In genomic region chr1:143879622-143880021, GRCm38 (mm10) we compare ENCODE assay signal across 20 mouse cellular contexts.
DNase-seq lines count a peak whose midpoint lies in the region; ATAC-seq and TF ChIP-seq lines count a peak whose summit lies in the region.
"Had no signal": no experiment of that assay in that cellular context is flagged by ENCODE, and none has a peak within 500 bp of the region (broad histone marks: within the 10 kb centered on the region; RNA-seq: fewer than 3 reads in every experiment).

No protein-coding gene starts in this region.

- no peak for DNase-seq in G1E (ENCODE audit: low spot score)
- peak; percentile 5 for DNase-seq in c-Kit-positive CD71-positive TER-119-negative erythroid progenitor cells, embryonic 14.5 days (ENCODE audit: low read depth)
- DNase-seq in liver, embryonic 14.5 days (ENCODE audit: low read depth in 3 of 3, low spot score in 3 of 3) = peak in 2 of 3 experiments; percentile 4 to 12
- no peak for DNase-seq in heart, postnatal 4 days
- no peak for DNase-seq in left cerebral cortex, adult 8-10 months (ENCODE audit: low spot score in 2 of 2)
- DNase-seq: adrenal gland, adult 8-10 months; adrenal gland, postnatal 36 days; cerebellum, adult 18-20 months; cerebellum, adult 9-11 months; cerebellum, postnatal 36 days; embryo, embryonic 11 days; gastrocnemius, postnatal 36 days; heart, adult 11 months had no signal

- WGBS in liver, embryonic 14.5 days (ENCODE audit: insufficient replicate concordance) = 57% methylated on average over 5 of the region's 5 CpGs

- no peak overlapping the region for H3K27ac ChIP-seq in liver, embryonic 14.5 days
- H3K27ac ChIP-seq: embryonic facial prominence, embryonic 12.5 days; forebrain, embryonic 15.5 days; heart, embryonic 13.5 days; hindbrain, embryonic 13.5 days; hindbrain, postnatal 0 days had no signal

- no peak overlapping the region for H3K4me2 ChIP-seq in liver, embryonic 14.5 days (ENCODE audit: low read depth)
- H3K4me2 ChIP-seq: embryonic facial prominence, embryonic 12.5 days; forebrain, embryonic 15.5 days; heart, embryonic 13.5 days; hindbrain, embryonic 13.5 days had no signal

- no peak for TF ChIP-seq CTCF in G1E (IDR thresholded peaks at IDR 0.05; ENCODE audit: low read depth, low read length)
- no peak for TF ChIP-seq CTCF in liver, embryonic 14.5 days (IDR thresholded peaks at IDR 0.05; ENCODE audit: low read depth)

- H3K9me3 ChIP-seq in G1E (replicated peaks) = peaks cover 5% of the 10 kb centered on the region; the same call in 1 of the 2 replicates
- H3K9me3 ChIP-seq in liver, embryonic 14.5 days (ENCODE audit: control insufficient read depth, low read length) = no peaks in the 10 kb centered on the region
- H3K9me3 ChIP-seq: embryonic facial prominence, embryonic 12.5 days; forebrain, embryonic 15.5 days; heart, embryonic 13.5 days; hindbrain, embryonic 13.5 days had no signal

- peak; percentile 49; the same call in 1 of the 2 replicates for TF ChIP-seq EP300 in liver, embryonic 14.5 days (IDR thresholded peaks at IDR 0.05; ENCODE audit: low read depth)

- peaks cover 3% of the 10 kb centered on the region; the same call in 1 of the 2 replicates for H3K4me1 ChIP-seq in G1E (ENCODE audit: insufficient read depth, low read depth, low read length)
- H3K4me1 ChIP-seq in liver, embryonic 14.5 days (replicated peaks; ENCODE audit: control insufficient read depth in 2 of 2, insufficient read depth in 2 of 2, low read length in 1 of 2) = peaks cover 3 to 5% of the 10 kb centered on the region in 2 experiments; a peak in 3 of 4 replicates
- H3K4me1 ChIP-seq: forebrain, embryonic 15.5 days; hindbrain, embryonic 13.5 days had no signal

- no peaks in the 10 kb centered on the region for H3K36me3 ChIP-seq in G1E (replicated peaks)
- H3K36me3 ChIP-seq in liver, embryonic 14.5 days (replicated peaks; ENCODE audit: control insufficient read depth, insufficient read depth, low read depth) = no peaks in the 10 kb centered on the region
- H3K36me3 ChIP-seq: embryonic facial prominence, embryonic 12.5 days; forebrain, embryonic 15.5 days; heart, embryonic 13.5 days; hindbrain, embryonic 13.5 days had no signal

- H3K27me3 ChIP-seq in G1E (ENCODE audit: insufficient read depth, low read length) = no peaks in the 10 kb centered on the region
- no peaks in the 10 kb centered on the region for H3K27me3 ChIP-seq in liver, embryonic 14.5 days (ENCODE audit: control insufficient read depth, insufficient read depth, low read length)
- H3K27me3 ChIP-seq: CH12.LX; embryonic facial prominence, embryonic 12.5 days; forebrain, embryonic 15.5 days; heart, embryonic 13.5 days; hindbrain, embryonic 13.5 days had no signal

- H3K4me3 ChIP-seq in G1E (ENCODE audit: low read depth, low read length) = no peak overlapping the region
- no peak overlapping the region for H3K4me3 ChIP-seq in liver, embryonic 14.5 days (ENCODE audit: insufficient read depth in 1 of 2, low read depth in 2 of 2, low read length in 2 of 2)
- H3K4me3 ChIP-seq: embryonic facial prominence, embryonic 12.5 days; forebrain, embryonic 15.5 days; heart, embryonic 13.5 days; hindbrain, embryonic 13.5 days had no signal

- peak; percentile 43; the same call in 1 of the 2 replicates for ATAC-seq in G1E (ENCODE audit: extremely low read depth, insufficient number of reproducible peaks, low FRiP score, poor library complexity, severe bottlenecking)
- ATAC-seq in liver, embryonic 14.5 days (ENCODE audit: insufficient read depth) = peak; percentile 65; the same call in 1 of the 2 replicates
- ATAC-seq in megakaryocyte-erythroid progenitor cell, adult 5-6 weeks (replicated peaks; ENCODE audit: low FRiP score, low TSS enrichment, poor library complexity, severe bottlenecking) = peak; percentile 74
- ATAC-seq: forebrain, embryonic 15.5 days; hindbrain, postnatal 0 days had no signal

- H3K9ac ChIP-seq in liver, embryonic 14.5 days (replicated peaks) = no peak overlapping the region
- H3K9ac ChIP-seq: embryonic facial prominence, embryonic 12.5 days; forebrain, embryonic 15.5 days; heart, embryonic 13.5 days; hindbrain, embryonic 13.5 days had no signal

Comparison
In these comparisons a context has a peak if more than half of its experiments do, and no peak if none do; other contexts are left out.
1. DNase-seq: peak in c-Kit-positive CD71-positive TER-119-negative erythroid progenitor cells, embryonic 14.5 days (single experiment) and liver, embryonic 14.5 days (2 of 3); none in G1E (single experiment), heart, postnatal 4 days (single experiment) and left cerebral cortex, adult 8-10 months (0 of 2).
2. Peak in every context shown above with its lines, with median percentiles within 50 percentile points of each other: ATAC-seq.